Mouse (Mus musculus): Measurements from ENCODE around the gene Dohh. TPM values are rescaled to one million over a fixed set of nuclear protein-coding genes. Genes with fewer than 3 reads are reported as not detected.

Gene Dohh
- polyA plus RNA-seq, 1 experiment from 2014 or later = 44.8 TPM

DNA sequence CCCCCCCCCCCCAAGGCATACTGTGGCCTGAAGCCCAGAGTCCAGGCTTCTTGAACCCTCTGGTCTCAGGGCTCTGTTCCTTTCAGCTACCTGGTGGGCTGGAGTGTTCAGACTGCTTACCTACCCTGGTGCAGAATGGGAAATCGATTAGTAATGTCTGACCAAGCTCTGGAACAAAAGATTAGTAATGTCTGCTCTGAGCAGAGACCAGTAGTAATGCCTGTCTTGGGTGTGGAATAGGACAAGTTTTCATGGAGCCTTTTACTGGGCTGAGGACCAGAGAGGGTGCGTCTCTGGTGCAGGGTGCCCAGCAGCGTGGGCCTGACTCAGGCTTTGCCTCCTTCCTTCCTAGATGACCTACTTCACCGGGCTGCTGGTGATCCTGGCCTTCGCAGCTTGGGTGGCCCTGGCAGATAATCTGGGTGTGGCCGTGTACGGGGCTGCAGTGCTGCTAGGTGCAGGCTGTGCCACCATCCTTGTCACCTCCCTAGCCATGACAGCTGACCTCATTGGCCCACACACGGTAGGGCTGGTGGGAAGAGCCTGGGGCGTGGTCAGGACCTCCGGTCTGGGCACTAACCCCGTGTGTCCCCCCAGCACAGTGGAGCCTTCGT is 21.8 kb upstream of the Dohh start:
- WGBS = 62% methylated on average over 12 of the region's 12 CpGs
- H3K4me1 ChIP-seq (ENCODE audit: control insufficient read depth, insufficient read depth, low read length) = peaks cover 31% of the 10 kb centered on the region
- H3K9me3 ChIP-seq (ENCODE audit: control insufficient read depth, low read depth, low read length) = no peaks in the 10 kb centered on the region
- H3K9ac ChIP-seq (replicated peaks; ENCODE audit: low read depth, low read length) = no peak overlapping the region
- peak; percentile 7; the same call in 1 of the 2 replicates for ATAC-seq (ENCODE audit: insufficient number of reproducible peaks, insufficient read depth, low FRiP score, low read depth)
- peaks cover 14% of the 10 kb centered on the region for H3K36me3 ChIP-seq (ENCODE audit: control insufficient read depth, insufficient read depth, low read length)
- no peaks in the 10 kb centered on the region; the same call in 1 of the 2 replicates for H3K27me3 ChIP-seq (ENCODE audit: control insufficient read depth, insufficient read depth, low read length)
- no peak overlapping the region for H3K27ac ChIP-seq (ENCODE audit: low read length)
- no peak overlapping the region for H3K4me3 ChIP-seq (ENCODE audit: low read depth, low read length)
- H3K4me2 ChIP-seq (replicated peaks; ENCODE audit: low read depth, low read length) = no peak overlapping the region

DNA sequence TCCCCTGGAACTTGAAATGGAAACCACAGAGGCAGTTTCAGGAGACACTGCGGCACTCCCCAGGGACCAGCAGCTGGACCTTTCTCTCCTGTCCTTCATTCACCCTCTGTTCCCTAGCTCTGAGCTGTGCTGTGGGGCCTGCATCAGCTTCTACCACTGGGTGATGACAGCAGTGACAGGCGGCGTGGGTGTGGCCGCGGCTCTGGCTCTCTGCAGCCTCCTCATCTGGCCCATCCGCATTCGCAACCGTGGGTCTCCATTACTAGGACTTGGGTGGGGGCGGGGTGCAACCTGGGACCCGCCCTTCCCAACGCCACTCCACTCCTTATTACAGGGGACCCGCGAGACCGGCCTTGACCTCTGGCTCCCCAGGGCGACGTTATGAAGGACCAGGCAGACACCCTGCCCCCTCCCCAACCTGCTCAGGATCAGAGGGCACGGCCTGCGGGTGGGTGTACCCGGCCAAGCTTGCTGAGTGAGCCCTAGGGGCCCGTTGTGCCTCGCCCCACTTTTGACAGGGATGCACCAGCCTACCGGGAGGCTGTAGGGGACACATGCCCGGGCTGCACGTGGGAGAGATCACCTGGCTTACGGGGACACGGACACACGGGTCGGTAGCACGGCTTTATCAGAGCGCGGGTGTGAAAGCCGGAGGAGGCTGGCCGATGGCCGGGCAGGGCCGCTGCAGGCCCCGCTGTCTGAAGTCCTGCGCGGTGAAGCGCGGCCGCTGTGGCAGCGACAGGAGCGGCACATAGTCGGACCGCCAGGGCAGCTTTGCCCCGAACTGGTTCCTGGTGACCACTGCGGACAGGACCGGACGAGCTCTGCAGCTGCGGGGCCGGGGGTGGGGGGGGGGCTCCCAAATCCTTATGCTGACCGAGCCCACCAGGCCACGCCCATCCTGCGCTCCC is 20.5 kb upstream of the Dohh start:
- Histone ChIP-seq H3K36me3 (ENCODE audit: control insufficient read depth, insufficient read depth, low read length) (peaks cover 26% of the 10 kb centered on the region), H3K4me3 (ENCODE audit: low read depth, low read length) (peak overlapping the region; percentile 29), H3K27ac (ENCODE audit: low read length) (no peak overlapping the region), H3K9ac (replicated peaks; ENCODE audit: low read depth, low read length) (peak overlapping the region; percentile 25; the same call in 1 of the 2 replicates), H3K9me3 (ENCODE audit: control insufficient read depth, low read depth, low read length) (no peaks in the 10 kb centered on the region), H3K4me1 (ENCODE audit: control insufficient read depth, insufficient read depth, low read length) (peaks cover 23% of the 10 kb centered on the region; the same call in 1 of the 2 replicates), H3K27me3 (ENCODE audit: control insufficient read depth, insufficient read depth, low read length) (no peaks in the 10 kb centered on the region; the same call in 1 of the 2 replicates), H3K4me2 (replicated peaks; ENCODE audit: low read depth, low read length) (peak overlapping the region; percentile 62)
- 0 out of 2 replicates have a peak, but pooled peaks have one; percentile 2 for ATAC-seq (ENCODE audit: insufficient number of reproducible peaks, insufficient read depth, low FRiP score, low read depth)
- WGBS = 16% methylated on average over 52 of the region's 54 CpGs

DNA sequence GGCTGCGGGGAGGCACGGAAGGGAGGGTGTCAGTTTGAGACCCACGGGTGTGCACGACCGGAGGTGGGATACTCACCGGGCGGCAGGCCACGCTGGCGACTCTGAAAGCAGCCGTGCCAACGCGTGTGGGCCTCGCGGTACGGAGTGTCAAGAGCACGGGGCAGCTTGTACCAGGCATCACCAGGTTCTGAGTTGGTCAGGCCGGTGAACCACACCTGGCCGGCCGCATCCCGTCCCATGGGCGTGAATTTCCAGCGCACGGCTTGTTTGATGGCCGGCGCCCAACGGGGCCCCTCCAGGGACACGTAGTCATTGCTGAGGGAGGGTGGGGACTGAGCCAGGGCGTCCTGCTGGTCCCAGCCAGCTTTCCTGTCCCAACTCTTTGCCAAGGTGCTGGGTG is 19.6 kb upstream of the Dohh start:
- Histone ChIP-seq H3K4me2 (replicated peaks; ENCODE audit: low read depth, low read length) (peak overlapping the region; percentile 62), H3K27me3 (ENCODE audit: control insufficient read depth, insufficient read depth, low read length) (no peaks in the 10 kb centered on the region; the same call in 1 of the 2 replicates), H3K9ac (replicated peaks; ENCODE audit: low read depth, low read length) (peak overlapping the region; percentile 25; the same call in 1 of the 2 replicates), H3K4me1 (ENCODE audit: control insufficient read depth, insufficient read depth, low read length) (peaks cover 23% of the 10 kb centered on the region; the same call in 1 of the 2 replicates), H3K9me3 (ENCODE audit: control insufficient read depth, low read depth, low read length) (no peaks in the 10 kb centered on the region), H3K4me3 (ENCODE audit: low read depth, low read length) (peak overlapping the region; percentile 29; the same call in 1 of the 2 replicates), H3K36me3 (ENCODE audit: control insufficient read depth, insufficient read depth, low read length) (peaks cover 36% of the 10 kb centered on the region), H3K27ac (ENCODE audit: low read length) (0 out of 2 replicates have a peak overlapping the region, but pooled peaks have one; percentile 10)
- ATAC-seq (ENCODE audit: insufficient number of reproducible peaks, insufficient read depth, low FRiP score, low read depth) = no peak; the same call in 1 of the 2 replicates
- WGBS = 16% methylated on average over 28 of the region's 28 CpGs

DNA sequence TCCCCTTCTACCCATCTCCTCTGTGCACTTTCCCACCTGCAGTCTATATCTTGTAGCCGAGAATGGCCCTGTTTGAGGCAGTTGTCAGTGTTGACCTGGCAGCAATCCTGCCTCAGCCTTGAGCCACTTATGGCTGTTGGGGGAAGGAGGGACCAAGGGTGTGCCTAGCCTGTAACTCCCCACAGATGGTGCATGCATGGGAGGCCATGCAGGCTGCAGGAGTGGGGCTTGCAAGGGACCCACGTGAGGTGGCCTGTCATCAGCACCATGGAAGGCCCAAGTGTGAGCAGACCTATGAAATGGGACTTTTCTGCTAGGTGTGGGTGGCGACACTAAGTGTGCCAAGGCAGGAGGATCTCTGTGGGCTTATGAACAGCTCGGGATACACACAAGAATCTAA is 19.2 kb upstream of the Dohh start:
- no peak; the same call in none of the 2 replicates for ATAC-seq (ENCODE audit: insufficient number of reproducible peaks, insufficient read depth, low FRiP score, low read depth)
- H3K27me3 ChIP-seq (ENCODE audit: control insufficient read depth, insufficient read depth, low read length) = no peaks in the 10 kb centered on the region; the same call in 1 of the 2 replicates
- 0 out of 2 replicates have a peak overlapping the region, but pooled peaks have one; percentile 29 for H3K4me3 ChIP-seq (ENCODE audit: low read depth, low read length)
- H3K9me3 ChIP-seq (ENCODE audit: control insufficient read depth, low read depth, low read length) = no peaks in the 10 kb centered on the region
- peaks cover 23% of the 10 kb centered on the region; the same call in 1 of the 2 replicates for H3K4me1 ChIP-seq (ENCODE audit: control insufficient read depth, insufficient read depth, low read length)
- H3K9ac ChIP-seq (replicated peaks; ENCODE audit: low read depth, low read length) = 0 out of 2 replicates have a peak overlapping the region, but pooled peaks have one; percentile 25
- H3K36me3 ChIP-seq (ENCODE audit: control insufficient read depth, insufficient read depth, low read length) = peaks cover 40% of the 10 kb centered on the region
- WGBS = 43% methylated on average over 4 of the region's 4 CpGs
- no peak overlapping the region for H3K4me2 ChIP-seq (replicated peaks; ENCODE audit: low read depth, low read length)
- 0 out of 2 replicates have a peak overlapping the region, but pooled peaks have one; percentile 10 for H3K27ac ChIP-seq (ENCODE audit: low read length)

DNA sequence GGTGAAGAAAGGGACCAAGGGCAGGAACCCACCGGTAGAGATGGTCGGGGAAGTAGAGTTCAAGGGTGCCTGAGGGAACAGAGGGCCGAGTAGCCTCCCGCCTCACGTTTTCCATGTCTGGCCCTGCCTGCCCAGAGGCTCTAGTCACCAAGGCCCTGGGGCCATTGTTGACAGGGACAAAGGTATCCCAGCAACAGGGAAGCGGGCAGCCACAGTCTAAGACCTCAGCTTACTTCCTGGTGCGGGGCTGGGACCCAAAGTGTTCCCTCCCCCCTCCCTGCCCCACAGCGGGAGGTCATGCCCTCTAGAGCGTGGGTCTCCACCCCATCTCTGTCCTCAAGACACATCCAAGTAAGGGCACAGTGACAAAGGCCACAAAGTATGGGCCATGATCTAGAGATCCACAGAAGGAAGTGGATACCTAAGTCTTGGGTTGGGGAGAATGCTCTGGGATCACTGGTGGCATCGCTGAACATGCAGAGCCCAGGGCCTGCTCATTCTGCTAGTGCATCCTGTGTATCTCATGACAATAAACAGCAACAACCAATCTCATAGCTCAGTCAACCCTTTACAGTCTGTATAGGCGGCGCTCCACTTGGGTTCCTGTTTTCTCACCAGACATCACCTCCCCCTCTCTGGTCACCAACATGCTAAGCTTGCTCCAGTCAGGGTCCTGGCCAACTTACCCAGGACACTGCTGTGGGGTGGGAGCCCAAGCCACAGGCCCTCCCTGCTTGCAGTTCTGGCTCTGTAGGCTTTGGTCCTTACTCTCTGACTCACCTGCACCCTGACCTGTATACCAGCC is 18.4 kb upstream of the Dohh start, which contains the start of gene 4930404N11Rik:
TSS of gene 4930404N11Rik (minus strand) at position 145 of the 805 bp plus-strand sequence.
- Histone ChIP-seq H3K27me3 (ENCODE audit: control insufficient read depth, insufficient read depth, low read length) (no peaks in the 10 kb centered on the region; the same call in 1 of the 2 replicates), H3K4me2 (replicated peaks; ENCODE audit: low read depth, low read length) (peak within 1 kb of the TSS; percentile 62), H3K4me1 (ENCODE audit: control insufficient read depth, insufficient read depth, low read length) (peaks cover 23% of the 10 kb centered on the region; the same call in 1 of the 2 replicates), H3K4me3 (ENCODE audit: low read depth, low read length) (peak within 1 kb of the TSS; percentile 29; the same call in 1 of the 2 replicates), H3K9me3 (ENCODE audit: control insufficient read depth, low read depth, low read length) (no peaks in the 10 kb centered on the region), H3K36me3 (ENCODE audit: control insufficient read depth, insufficient read depth, low read length) (peaks cover 47% of the 10 kb centered on the region), H3K27ac (ENCODE audit: low read length) (0 out of 2 replicates have a peak within 1 kb of the TSS, but pooled peaks have one; percentile 10), H3K9ac (replicated peaks; ENCODE audit: low read depth, low read length) (peak within 1 kb of the TSS; percentile 25; the same call in 1 of the 2 replicates)
- WGBS = 30% methylated on average over 12 of the region's 12 CpGs
- no peak for ATAC-seq (ENCODE audit: insufficient number of reproducible peaks, insufficient read depth, low FRiP score, low read depth)

DNA sequence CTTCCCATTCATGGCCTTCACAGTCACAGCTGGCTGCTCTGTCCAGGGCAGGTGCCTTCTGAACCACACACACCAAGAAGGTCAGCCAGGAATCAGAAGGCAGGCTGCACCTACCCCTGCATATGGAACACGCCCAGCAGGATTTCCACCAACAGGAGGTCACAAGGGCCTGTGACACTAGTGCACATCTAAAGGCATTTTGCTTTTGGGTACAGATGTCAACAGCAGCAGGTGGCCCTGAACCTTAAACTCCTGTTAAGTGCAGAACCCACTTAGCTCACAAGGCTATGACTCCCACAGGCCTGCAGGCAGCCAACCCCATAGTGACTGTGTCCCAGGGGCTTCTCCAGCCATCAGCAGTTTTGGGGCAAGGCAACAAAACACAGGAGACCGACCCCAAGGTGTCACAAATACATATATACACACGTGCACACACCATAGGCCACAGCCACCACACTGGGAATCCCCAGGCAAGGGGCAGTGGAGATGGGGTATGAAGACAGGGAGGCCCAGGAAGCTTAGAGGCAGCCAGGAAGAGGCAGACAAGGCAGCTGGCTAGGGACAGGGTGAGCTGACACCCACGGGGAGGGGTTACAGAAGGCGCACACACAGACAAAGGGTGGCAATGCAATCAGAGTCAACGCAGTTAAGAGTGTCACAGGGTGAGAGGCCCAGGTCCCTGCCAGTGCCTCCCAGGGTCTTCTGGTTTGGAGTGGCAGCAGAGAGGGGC is 17.6 kb upstream of the Dohh start:
- H3K9me3 ChIP-seq (ENCODE audit: control insufficient read depth, low read depth, low read length) = no peaks in the 10 kb centered on the region
- no peak overlapping the region for H3K9ac ChIP-seq (replicated peaks; ENCODE audit: low read depth, low read length)
- no peak overlapping the region for H3K4me3 ChIP-seq (ENCODE audit: low read depth, low read length)
- H3K27me3 ChIP-seq (ENCODE audit: control insufficient read depth, insufficient read depth, low read length) = no peaks in the 10 kb centered on the region; the same call in 1 of the 2 replicates
- peaks cover 23% of the 10 kb centered on the region; the same call in 1 of the 2 replicates for H3K4me1 ChIP-seq (ENCODE audit: control insufficient read depth, insufficient read depth, low read length)
- peaks cover 53% of the 10 kb centered on the region for H3K36me3 ChIP-seq (ENCODE audit: control insufficient read depth, insufficient read depth, low read length)
- H3K27ac ChIP-seq (ENCODE audit: low read length) = no peak overlapping the region
- 71% methylated on average over 6 of the region's 6 CpGs for WGBS
- ATAC-seq (ENCODE audit: insufficient number of reproducible peaks, insufficient read depth, low FRiP score, low read depth) = no peak
- no peak overlapping the region for H3K4me2 ChIP-seq (replicated peaks; ENCODE audit: low read depth, low read length)

DNA sequence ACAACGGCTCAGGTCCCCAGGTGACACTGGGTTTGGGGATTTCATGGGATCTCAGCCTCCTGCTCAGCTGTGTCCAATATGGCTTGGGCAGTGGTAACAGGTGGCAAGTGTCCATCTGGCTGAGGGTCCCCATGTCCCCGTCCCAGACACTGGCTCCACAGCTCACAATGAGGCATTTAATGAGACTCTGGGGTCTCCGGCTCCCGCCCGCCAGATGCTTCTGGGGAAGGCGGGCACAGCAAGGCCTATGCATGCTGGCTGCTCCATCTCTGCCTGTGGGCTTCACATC is 17.1 kb upstream of the Dohh start:
- no peaks in the 10 kb centered on the region; the same call in 1 of the 2 replicates for H3K27me3 ChIP-seq (ENCODE audit: control insufficient read depth, insufficient read depth, low read length)
- peaks cover 23% of the 10 kb centered on the region; the same call in 1 of the 2 replicates for H3K4me1 ChIP-seq (ENCODE audit: control insufficient read depth, insufficient read depth, low read length)
- no peaks in the 10 kb centered on the region for H3K9me3 ChIP-seq (ENCODE audit: control insufficient read depth, low read depth, low read length)
- no peak overlapping the region for H3K9ac ChIP-seq (replicated peaks; ENCODE audit: low read depth, low read length)
- H3K4me3 ChIP-seq (ENCODE audit: low read depth, low read length) = no peak overlapping the region
- H3K27ac ChIP-seq (ENCODE audit: low read length) = no peak overlapping the region
- peaks cover 57% of the 10 kb centered on the region for H3K36me3 ChIP-seq (ENCODE audit: control insufficient read depth, insufficient read depth, low read length)
- 84% methylated on average over 6 of the region's 6 CpGs for WGBS
- no peak for ATAC-seq (ENCODE audit: insufficient number of reproducible peaks, insufficient read depth, low FRiP score, low read depth)
- no peak overlapping the region for H3K4me2 ChIP-seq (replicated peaks; ENCODE audit: low read depth, low read length)

Measured in stomach, embryonic 14.5 days (tissue).